Mouse (Mus musculus) heart, embryonic 12.5 days (tissue): ENCODE measurements at regions not wholly inside any gene's neighbourhood (a gene's known extent, or its start where the extent isn't known, plus 50 kb on each side); places are given as distances from the start of the nearest gene placed in this dataset.

Source experiments
- ATAC-seq: fragments of 200-750 bp; cut with Nextera tagmentation; 2 replicates; pipeline ENCODE4 v1.8.0; 2017; ENCODE audit warnings: moderate TSS enrichment, moderate library complexity; ENCODE audit not compliant: insufficient number of reproducible peaks, low FRiP score
- H3K27ac ChIP-seq: fragments of 300-500 bp; sonication (generic); 2 replicates; pipeline ENCODE4 v1.5.1; 2016; ENCODE audit warnings: mild to moderate bottlenecking, moderate library complexity; ENCODE audit not compliant: poor library complexity, severe bottlenecking
- H3K27me3 ChIP-seq: fragments of 300-500 bp; sonication (generic); replicated peaks from 2 replicates; pipeline ENCODE4 v1.6.1; 2016; ENCODE audit warnings: mild to moderate bottlenecking, moderate library complexity
- H3K36me3 ChIP-seq: fragments of 300-500 bp; sonication (generic); 2 replicates; pipeline ENCODE4 v1.6.1; 2016; ENCODE audit warnings: mild to moderate bottlenecking, moderate library complexity
- H3K4me1 ChIP-seq: fragments of 300-500 bp; sonication (generic); replicated peaks from 2 replicates; pipeline ENCODE4 v1.6.1; 2016; ENCODE audit warnings: mild to moderate bottlenecking
- H3K4me2 ChIP-seq: fragments of 300-500 bp; sonication (generic); 2 replicates; pipeline ENCODE4 v1.6.1; 2016; ENCODE audit warnings: mild to moderate bottlenecking, moderate library complexity
- H3K4me3 ChIP-seq: fragments of 300-500 bp; sonication (generic); 2 replicates; pipeline ENCODE4 v1.5.1; 2016; ENCODE audit warnings: mild to moderate bottlenecking
- H3K9ac ChIP-seq: fragments of 300-500 bp; sonication (generic); 2 replicates; pipeline ENCODE4 v1.6.1; 2016; ENCODE audit warnings: mild to moderate bottlenecking, moderate library complexity
- H3K9me3 ChIP-seq: fragments of 300-500 bp; sonication (generic); replicated peaks from 2 replicates; pipeline ENCODE4 v1.6.1; 2016; ENCODE audit warnings: mild to moderate bottlenecking, moderate library complexity
- WGBS: fragments of 180-500 bp; shearing (Covaris S2); methylation state at CpG from one replicate; pipeline ENCODE4 v1.1.7; 2016; 5-methylcytosine and 5-hydroxymethylcytosine counted together

GRCm38 (mm10) chr9:100369921-100370320 is 116.7 kb downstream of the Il20rb start:
- no peaks in the 10 kb centered on the region for H3K9me3 ChIP-seq
- H3K4me2 ChIP-seq = no peak overlapping the region
- no peaks in the 10 kb centered on the region for H3K27me3 ChIP-seq
- WGBS = 78% methylated on average over 5 of the region's 5 CpGs
- H3K4me1 ChIP-seq = no peaks in the 10 kb centered on the region
- no peak overlapping the region for H3K9ac ChIP-seq
- ATAC-seq = no peak
- H3K4me3 ChIP-seq = no peak overlapping the region
- H3K27ac ChIP-seq = no peak overlapping the region
- H3K36me3 ChIP-seq = no peaks in the 10 kb centered on the region

DNA sequence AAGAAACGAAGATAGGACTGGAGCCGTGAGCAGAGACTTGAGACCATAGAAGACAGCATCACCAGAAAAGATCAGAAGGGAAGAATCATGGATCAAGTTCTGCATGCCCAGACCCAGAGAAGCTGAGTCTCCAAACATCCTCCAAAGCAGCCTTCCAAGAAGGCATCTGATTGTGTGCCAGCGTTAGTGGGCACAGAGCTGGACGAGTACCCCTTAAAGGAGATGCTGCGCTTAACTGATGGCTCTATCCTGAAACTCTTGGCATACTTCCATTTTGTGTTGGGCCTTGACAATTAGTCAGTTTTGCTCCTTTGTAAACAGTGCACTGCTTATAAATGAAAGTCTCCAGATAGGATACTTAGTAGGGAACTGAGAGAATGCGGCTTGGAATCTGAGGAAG is 119.8 kb downstream of the Il20rb start:
- no peak overlapping the region for H3K9ac ChIP-seq
- no peaks in the 10 kb centered on the region for H3K27me3 ChIP-seq
- no peak for ATAC-seq
- H3K4me2 ChIP-seq = no peak overlapping the region
- no peak overlapping the region for H3K27ac ChIP-seq
- no peaks in the 10 kb centered on the region for H3K4me1 ChIP-seq
- H3K36me3 ChIP-seq = no peaks in the 10 kb centered on the region
- 62% methylated on average over 6 of the region's 6 CpGs for WGBS
- no peak overlapping the region for H3K4me3 ChIP-seq
- H3K9me3 ChIP-seq = no peaks in the 10 kb centered on the region

DNA sequence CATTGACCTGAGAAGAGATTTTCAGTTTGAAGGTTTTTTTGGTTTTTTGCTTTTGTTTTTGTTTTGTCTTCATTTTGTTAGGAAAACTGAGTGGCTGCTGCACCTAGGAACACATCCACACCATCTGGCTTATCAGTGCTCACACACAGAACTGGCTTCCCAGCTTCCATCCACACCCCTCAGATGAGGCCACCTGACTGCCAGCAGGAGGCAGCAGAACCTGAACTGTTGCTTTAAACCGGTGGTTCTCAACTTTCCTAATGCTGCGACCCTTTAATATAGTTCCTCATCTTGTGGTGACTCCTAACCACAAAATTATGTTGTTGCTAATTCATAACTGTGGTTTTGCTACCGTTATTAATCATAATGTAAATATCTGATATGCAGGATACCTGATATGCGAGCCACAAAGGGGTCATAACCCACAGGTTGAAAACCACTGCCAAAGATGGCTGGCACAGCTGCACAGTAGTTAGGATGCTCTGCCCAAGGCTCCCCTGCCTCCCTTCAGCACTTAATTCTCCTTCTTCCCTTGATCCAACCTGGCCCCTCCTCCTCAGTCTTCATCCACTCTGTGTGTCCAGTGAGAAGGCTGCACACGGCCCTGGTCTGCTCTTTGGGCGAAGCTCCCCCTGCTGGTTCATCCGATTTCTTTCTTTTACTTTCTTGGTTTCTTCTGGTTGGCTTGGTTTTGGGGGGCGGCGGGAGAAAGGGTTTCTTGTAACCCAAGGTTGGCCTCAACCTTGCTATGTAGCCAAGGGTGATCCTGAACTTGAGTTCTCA is 126.5 kb downstream of the Il20rb start:
- 71% methylated on average over 9 of the region's 9 CpGs for WGBS
- H3K27ac ChIP-seq = no peak overlapping the region
- no peak for ATAC-seq

GRCm38 (mm10) chr9:100357553-100357952 is 129.0 kb downstream of the Il20rb start:
- Histone ChIP-seq H3K4me1 (peaks cover 7% of the 10 kb centered on the region; the same call in 1 of the 2 replicates), H3K27ac (no peak overlapping the region), H3K27me3 (no peaks in the 10 kb centered on the region; the same call in 1 of the 2 replicates), H3K4me2 (peak overlapping the region; percentile 57), H3K9me3 (no peaks in the 10 kb centered on the region), H3K9ac (no peak overlapping the region), H3K36me3 (no peaks in the 10 kb centered on the region), H3K4me3 (0 out of 2 replicates have a peak overlapping the region, but pooled peaks have one; percentile 7)
- ATAC-seq = no peak
- WGBS = 21% methylated on average over 12 of the region's 12 CpGs

More for the DNA sequence above, 126.5 kb downstream of the Il20rb start:
- Histone ChIP-seq H3K9me3 (no peaks in the 10 kb centered on the region), H3K4me1 (peaks cover 7% of the 10 kb centered on the region; the same call in 1 of the 2 replicates), H3K27me3 (no peaks in the 10 kb centered on the region; the same call in 1 of the 2 replicates), H3K36me3 (no peaks in the 10 kb centered on the region), H3K4me2 (no peak overlapping the region), H3K9ac (no peak overlapping the region), H3K4me3 (no peak overlapping the region)

- ATAC-seq = no peak
- Histone ChIP-seq H3K4me3 (no peak overlapping the region), H3K27ac (no peak overlapping the region), H3K27me3 (no peaks in the 10 kb centered on the region), H3K4me2 (no peak overlapping the region), H3K4me1 (no peaks in the 10 kb centered on the region), H3K9me3 (no peaks in the 10 kb centered on the region), H3K36me3 (no peaks in the 10 kb centered on the region), H3K9ac (no peak overlapping the region)
- 77% methylated on average over 8 of the region's 8 CpGs for WGBS
These were observed 145.8 kb downstream of the Il20rb start for GRCm38 (mm10) chr9:100340796-100341195.

GRCm38 (mm10) chr9:100307765-100308164 is 178.8 kb downstream of the Il20rb start:
- no peak for ATAC-seq
- Histone ChIP-seq H3K27ac (no peak overlapping the region), H3K36me3 (no peaks in the 10 kb centered on the region)

GRCm38 (mm10) chr9:100307364-100307763 is 179.2 kb downstream of the Il20rb start:
- Histone ChIP-seq H3K9me3 (no peaks in the 10 kb centered on the region), H3K27me3 (no peaks in the 10 kb centered on the region), H3K36me3 (no peaks in the 10 kb centered on the region), H3K4me1 (no peaks in the 10 kb centered on the region), H3K4me2 (no peak overlapping the region), H3K27ac (no peak overlapping the region), H3K4me3 (no peak overlapping the region), H3K9ac (no peak overlapping the region)
- no peak for ATAC-seq
- 51% methylated on average over 2 of the region's 2 CpGs for WGBS

More at GRCm38 (mm10) chr9:100307765-100308164, 178.8 kb downstream of the Il20rb start:
- WGBS = 56% methylated on average over 5 of the region's 5 CpGs
- Histone ChIP-seq H3K4me1 (no peaks in the 10 kb centered on the region), H3K4me2 (no peak overlapping the region), H3K4me3 (no peak overlapping the region), H3K9me3 (no peaks in the 10 kb centered on the region), H3K9ac (no peak overlapping the region), H3K27me3 (no peaks in the 10 kb centered on the region)

GRCm38 (mm10) chr9:100303762-100304161 is 182.8 kb downstream of the Il20rb start:
- Histone ChIP-seq H3K27me3 (no peaks in the 10 kb centered on the region), H3K9me3 (no peaks in the 10 kb centered on the region), H3K4me3 (no peak overlapping the region), H3K9ac (no peak overlapping the region), H3K4me2 (no peak overlapping the region), H3K27ac (no peak overlapping the region), H3K4me1 (no peaks in the 10 kb centered on the region), H3K36me3 (no peaks in the 10 kb centered on the region)
- ATAC-seq = no peak
- WGBS = 80% methylated on average over 6 of the region's 6 CpGs

GRCm38 (mm10) chr9:100301613-100302012 is 185.0 kb downstream of the Il20rb start:
- H3K4me3 ChIP-seq = no peak overlapping the region
- H3K27ac ChIP-seq = no peak overlapping the region
- H3K4me2 ChIP-seq = no peak overlapping the region
- H3K36me3 ChIP-seq = no peaks in the 10 kb centered on the region
- WGBS = 65% methylated on average over 12 of the region's 12 CpGs
- ATAC-seq = no peak
- no peak overlapping the region for H3K9ac ChIP-seq
- no peaks in the 10 kb centered on the region for H3K27me3 ChIP-seq
- no peaks in the 10 kb centered on the region for H3K9me3 ChIP-seq
- no peaks in the 10 kb centered on the region for H3K4me1 ChIP-seq

DNA sequence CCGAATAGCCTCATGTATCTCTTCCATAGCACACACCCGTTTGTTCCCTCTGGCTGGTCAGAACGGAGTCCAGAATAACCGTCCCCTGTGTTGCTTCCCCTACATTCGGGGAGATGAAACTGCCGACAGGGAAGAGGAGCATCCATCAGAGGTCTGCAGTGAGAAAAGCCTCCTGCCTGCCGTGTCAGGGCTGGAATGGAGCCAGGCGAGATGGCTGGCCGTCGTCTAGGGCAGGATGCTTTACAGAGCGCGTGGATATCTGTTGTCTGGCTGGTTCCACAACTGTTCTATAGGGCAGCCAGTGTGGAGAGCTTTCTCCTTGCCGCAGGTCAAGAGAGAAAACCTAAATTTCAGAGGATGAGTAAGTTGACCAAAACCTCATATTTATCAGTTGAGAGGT is 209.2 kb downstream of the Il20rb start:
- Histone ChIP-seq H3K4me1 (peaks cover 5% of the 10 kb centered on the region), H3K4me3 (no peak overlapping the region), H3K27me3 (no peaks in the 10 kb centered on the region), H3K4me2 (no peak overlapping the region), H3K36me3 (no peaks in the 10 kb centered on the region), H3K9me3 (no peaks in the 10 kb centered on the region), H3K27ac (no peak overlapping the region), H3K9ac (no peak overlapping the region)
- 48% methylated on average over 13 of the region's 13 CpGs for WGBS
- no peak for ATAC-seq

- no peaks in the 10 kb centered on the region for H3K9me3 ChIP-seq
- ATAC-seq = no peak
- no peaks in the 10 kb centered on the region for H3K36me3 ChIP-seq
- no peaks in the 10 kb centered on the region for H3K4me1 ChIP-seq
- H3K4me2 ChIP-seq = no peak overlapping the region
- peaks cover 3% of the 10 kb centered on the region; the same call in 1 of the 2 replicates for H3K27me3 ChIP-seq
- no peak overlapping the region for H3K9ac ChIP-seq
- no peak overlapping the region for H3K4me3 ChIP-seq
- 38% methylated on average over 16 of the region's 16 CpGs for WGBS
- H3K27ac ChIP-seq = no peak overlapping the region
These were observed 219.8 kb downstream of the Il20rb start for GRCm38 (mm10) chr9:100266528-100267387.
